Mouse (Mus musculus): ENCODE measurements around the gene Mbd6.

DNA sequence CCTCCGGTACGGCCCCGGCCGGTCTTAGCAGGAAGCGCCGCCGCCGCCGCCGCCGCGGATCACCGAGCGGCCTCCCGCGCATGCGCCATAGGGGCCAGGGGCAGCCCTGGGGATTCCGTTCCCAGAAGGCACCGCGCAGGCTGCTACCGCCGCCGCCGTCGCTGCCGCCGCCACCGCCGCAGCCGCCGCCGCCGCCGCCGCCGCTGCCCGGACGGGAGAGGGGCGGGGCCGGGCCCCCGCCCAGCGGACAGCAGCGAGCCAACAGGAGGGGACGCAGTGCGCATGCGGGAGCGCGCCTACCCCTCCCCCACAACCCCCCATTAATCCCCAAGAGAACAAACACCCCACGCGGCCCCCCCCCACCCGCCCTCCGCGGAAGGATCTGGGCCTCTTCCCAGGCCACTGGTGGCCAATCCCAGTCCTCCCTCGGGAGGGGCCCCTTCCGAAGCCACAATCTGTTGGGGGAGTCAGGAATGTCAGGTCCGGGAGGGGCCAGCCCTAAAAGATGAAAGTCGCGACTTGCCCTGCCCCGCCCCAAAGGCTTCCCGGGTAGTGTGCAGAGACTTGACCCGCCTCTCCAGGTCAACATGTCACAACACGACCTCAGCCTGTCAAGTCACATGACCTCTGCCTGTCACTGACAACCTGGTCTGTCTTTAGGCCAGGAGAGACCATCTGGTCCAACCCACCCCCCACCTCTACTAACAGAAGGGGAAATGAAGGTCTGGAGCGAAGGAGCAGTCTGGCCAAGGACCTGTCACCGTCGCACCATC, at the start of gene Mbd6:
- TF ChIP-seq CTCF (IDR thresholded peaks at IDR 0.05) (no peak), EP300 (IDR thresholded peaks at IDR 0.05) (no peak; the same call in none of the 2 replicates)
